Mouse (Mus musculus) hindbrain, postnatal 0 days (tissue): ENCODE data around the gene Gpr137c. TPM values are rescaled to one million over a fixed set of nuclear protein-coding genes. Genes with fewer than 3 reads are reported as not detected.

Experiments
- ATAC-seq: fragments of 200-750 bp; cut with Nextera tagmentation; 2 replicates; pipeline ENCODE4 v1.8.0; 2017; ENCODE audit warnings: mild to moderate bottlenecking, moderate TSS enrichment, moderate library complexity
- DNase-seq: peaks from one replicate; pipeline ENCODE4 v3.0.0-alpha.2; 2015; ENCODE audit warnings: low spot score
- H3K27ac ChIP-seq: fragments of 300-500 bp; sonication (generic); 2 replicates; pipeline ENCODE4 v1.5.1; 2014; ENCODE audit warnings: mild to moderate bottlenecking
- H3K27me3 ChIP-seq: fragments of 300-500 bp; sonication (generic); 2 replicates; pipeline ENCODE4 v1.6.1; 2014; ENCODE audit warnings: low read length, mixed read lengths; ENCODE audit not compliant: insufficient read depth
- H3K36me3 ChIP-seq: fragments of 300-500 bp; sonication (generic); 2 replicates; pipeline ENCODE4 v1.6.1; 2014; ENCODE audit warnings: low read length, mixed read lengths; ENCODE audit not compliant: insufficient read depth
- H3K4me1 ChIP-seq: fragments of 300-500 bp; sonication (generic); 2 replicates; pipeline ENCODE4 v1.6.1; 2014; ENCODE audit warnings: antibody characterized with exemption, low read length, mixed read lengths; ENCODE audit not compliant: insufficient read depth
- H3K4me2 ChIP-seq: fragments of 300-500 bp; sonication (generic); 2 replicates; pipeline ENCODE4 v1.6.1; 2014; ENCODE audit warnings: low read depth, mild to moderate bottlenecking, low read length, moderate library complexity, mixed read lengths
- H3K4me3 ChIP-seq: fragments of 300-500 bp; sonication (generic); 2 replicates; pipeline ENCODE4 v1.5.1; 2014; ENCODE audit warnings: low read length
- H3K9ac ChIP-seq: fragments of 300-500 bp; sonication (generic); replicated peaks from 2 replicates; pipeline ENCODE4 v1.6.1; 2014; ENCODE audit warnings: mild to moderate bottlenecking, low read length, moderate library complexity, mixed read lengths
- H3K9me3 ChIP-seq: fragments of 300-500 bp; sonication (generic); 2 replicates; pipeline ENCODE4 v1.6.1; 2016; ENCODE audit warnings: low read length, mixed read lengths
- CTCF ChIP-seq: IDR thresholded peaks from 2 replicates; pipeline ENCODE4 v1.5.1; 2016; ENCODE audit warnings: antibody characterized with exemption, control low read depth, low read depth
- WGBS: fragments of 180-500 bp; shearing (Covaris S2); extraction: QIAGEN DNeasy Blood & Tissue Kit; methylation state at CpG from one replicate; pipeline ENCODE4 v1.1.7; 2014; 5-methylcytosine and 5-hydroxymethylcytosine counted together
- polyA plus RNA-seq: library from polyadenylated mRNA; unstranded; fragments of >200 nt; fragmentation: Nextera tagmentation; extraction: Ambion mirVana; gene quantifications from 2 replicates; pipeline ENCODE4 v1.2.1, GENCODE M21; 2015
- total RNA-seq: library from RNA; depleted of rRNA; stranded (reverse); fragments of >200 nt; gene quantifications from 2 replicates; pipeline ENCODE4 v1.2.3, GENCODE M21; 2014

Gene Gpr137c
- total and polyA plus RNA-seq, 2 experiments from 2014 or later, result 15.7 to 61.4 TPM

DNA sequence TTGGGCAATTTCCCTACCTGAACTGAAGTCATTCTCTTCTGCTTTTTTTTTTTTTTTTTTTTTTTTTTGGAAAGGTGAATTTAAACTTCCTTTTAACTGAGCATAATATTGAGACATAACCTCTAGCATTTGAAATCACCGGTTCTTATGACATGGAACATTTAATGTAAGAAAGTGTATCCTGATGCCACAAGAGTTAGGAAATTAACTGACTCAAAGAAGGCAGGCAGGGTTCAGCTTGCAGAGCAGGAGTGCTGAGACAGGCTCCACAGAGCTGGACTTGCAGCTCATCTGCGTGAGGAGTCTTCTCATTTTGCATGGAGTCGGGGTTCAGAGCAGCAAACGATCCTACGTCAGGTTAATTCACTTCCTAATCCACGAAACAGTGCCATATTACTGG is 56.3 kb downstream of the Gpr137c start:
- Histone ChIP-seq H3K9me3 (no peaks in the 10 kb centered on the region), H3K4me2 (no peak overlapping the region), H3K27ac (no peak overlapping the region), H3K36me3 (peaks cover 14% of the 10 kb centered on the region; the same call in 1 of the 2 replicates), H3K27me3 (no peaks in the 10 kb centered on the region), H3K4me1 (no peaks in the 10 kb centered on the region), H3K9ac (no peak overlapping the region), H3K4me3 (no peak overlapping the region)
- TF ChIP-seq CTCF, result no peak
- WGBS, result 91% methylated on average over 6 of the region's 6 CpGs
- ATAC-seq (no peak), DNase-seq (no peak)

DNA sequence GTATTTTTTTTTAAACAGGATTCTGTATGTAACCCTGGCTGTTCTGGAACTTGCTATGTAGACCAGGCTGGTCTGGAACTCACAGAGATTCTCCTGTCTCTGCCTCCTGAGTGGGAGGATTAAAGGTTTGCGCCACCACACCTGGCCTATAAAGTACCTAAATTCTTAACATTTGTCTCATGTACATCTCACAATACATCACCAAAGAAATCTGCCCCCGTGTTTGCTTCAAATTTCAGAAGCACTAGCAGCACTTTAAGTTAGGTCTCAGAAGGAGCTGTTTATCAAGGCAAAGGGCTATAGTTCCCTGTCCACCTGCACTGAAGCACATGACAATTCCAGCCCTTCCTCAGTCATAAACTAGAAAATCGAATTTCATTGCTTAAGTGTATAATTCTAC is 62.5 kb downstream of the Gpr137c start:
- H3K4me1 ChIP-seq, result no peaks in the 10 kb centered on the region
- H3K9me3 ChIP-seq, result no peaks in the 10 kb centered on the region
- H3K4me3 ChIP-seq, result no peak overlapping the region
- no peak overlapping the region for H3K4me2 ChIP-seq
- TF ChIP-seq CTCF, result no peak
- no peaks in the 10 kb centered on the region for H3K27me3 ChIP-seq
- no peak overlapping the region for H3K27ac ChIP-seq
- no peak overlapping the region for H3K9ac ChIP-seq
- 91% methylated on average over 3 of the region's 3 CpGs for WGBS
- H3K36me3 ChIP-seq, result peaks cover 18% of the 10 kb centered on the region; the same call in 1 of the 2 replicates
- ATAC-seq (no peak), DNase-seq (no peak)

DNA sequence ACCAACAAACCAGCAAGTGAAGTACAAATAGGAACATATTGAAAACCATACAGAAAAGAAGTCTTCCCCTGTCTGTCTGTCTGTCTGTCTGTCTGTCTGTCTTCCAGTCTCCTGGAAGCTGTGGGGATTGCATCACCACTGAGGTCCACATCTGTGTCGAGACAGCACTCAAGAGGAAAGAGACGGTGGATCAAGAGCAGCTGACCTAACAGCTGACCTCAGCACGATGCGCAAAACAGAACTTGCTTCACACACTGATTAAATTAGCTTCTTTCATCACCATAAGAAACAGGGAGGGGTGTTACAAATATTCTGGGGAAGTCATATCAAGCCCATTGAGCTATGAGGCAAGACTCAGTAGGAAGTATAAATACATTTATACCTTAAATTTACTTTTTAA is 72.1 kb downstream of the Gpr137c start:
- TF ChIP-seq CTCF, result no peak
- Histone ChIP-seq H3K9me3 (no peaks in the 10 kb centered on the region), H3K4me1 (no peaks in the 10 kb centered on the region), H3K27ac (no peak overlapping the region), H3K4me2 (no peak overlapping the region), H3K27me3 (no peaks in the 10 kb centered on the region), H3K9ac (no peak overlapping the region), H3K36me3 (peaks cover 7% of the 10 kb centered on the region; the same call in 1 of the 2 replicates), H3K4me3 (no peak overlapping the region)
- ATAC-seq, result no peak
- WGBS, result 69% methylated on average over 4 of the region's 4 CpGs
- no peak for DNase-seq

DNA sequence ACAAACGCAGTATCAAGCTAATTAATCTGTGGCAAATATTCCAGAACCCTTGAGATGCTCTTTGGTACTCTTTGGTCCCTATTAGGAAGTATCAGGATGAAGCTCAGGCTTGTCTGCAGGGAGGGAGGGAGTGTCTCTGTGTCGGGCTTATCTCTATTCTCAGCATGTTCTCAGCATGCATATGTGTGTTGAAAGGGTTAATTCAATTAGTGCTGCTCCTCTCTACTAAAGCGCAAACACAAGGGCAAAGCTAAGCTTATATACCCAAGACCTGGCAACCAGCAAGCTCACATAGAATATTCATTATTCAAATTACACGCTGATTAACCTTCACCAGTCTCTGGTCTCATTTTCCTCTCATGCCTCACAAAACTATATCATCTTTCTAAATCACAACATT is 84.4 kb downstream of the Gpr137c start:
- Histone ChIP-seq H3K27ac (no peak overlapping the region), H3K36me3 (peaks cover 16% of the 10 kb centered on the region; the same call in 1 of the 2 replicates), H3K9me3 (no peaks in the 10 kb centered on the region), H3K4me1 (no peaks in the 10 kb centered on the region), H3K4me2 (no peak overlapping the region), H3K9ac (no peak overlapping the region), H3K4me3 (no peak overlapping the region), H3K27me3 (no peaks in the 10 kb centered on the region)
- 27% methylated on average over 4 of the region's 4 CpGs for WGBS
- ATAC-seq, result no peak
- TF ChIP-seq CTCF, result no peak
- DNase-seq, result peak; percentile 15

DNA sequence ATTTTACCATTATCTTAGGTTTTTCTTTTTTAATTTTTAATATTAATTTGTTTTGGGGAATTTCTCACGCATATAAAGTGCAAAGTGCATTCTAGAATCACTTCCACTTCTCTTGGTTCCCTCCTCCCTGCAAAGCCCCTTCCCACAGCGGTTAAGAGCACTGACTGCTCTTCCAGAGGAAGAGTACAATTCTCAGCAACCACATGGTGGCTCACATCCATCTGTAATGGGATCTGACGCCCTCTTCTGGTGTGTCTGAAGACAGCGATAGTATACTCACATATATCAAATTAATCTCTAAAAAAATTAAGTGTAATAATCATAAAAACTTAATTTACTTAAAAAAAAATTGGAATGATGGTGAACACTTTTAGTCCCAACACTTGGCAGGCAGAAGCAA is 84.9 kb downstream of the Gpr137c start:
- H3K9me3 ChIP-seq, result no peaks in the 10 kb centered on the region
- peaks cover 12% of the 10 kb centered on the region; the same call in 1 of the 2 replicates for H3K36me3 ChIP-seq
- ATAC-seq (no peak), DNase-seq (no peak)
- WGBS, result 51% methylated on average over 4 of the region's 4 CpGs
- peak; percentile 38 for TF ChIP-seq CTCF
- no peak overlapping the region for H3K4me3 ChIP-seq
- no peak overlapping the region for H3K9ac ChIP-seq
- no peak overlapping the region for H3K4me2 ChIP-seq
- H3K27ac ChIP-seq, result no peak overlapping the region
- H3K27me3 ChIP-seq, result no peaks in the 10 kb centered on the region
- no peaks in the 10 kb centered on the region for H3K4me1 ChIP-seq

DNA sequence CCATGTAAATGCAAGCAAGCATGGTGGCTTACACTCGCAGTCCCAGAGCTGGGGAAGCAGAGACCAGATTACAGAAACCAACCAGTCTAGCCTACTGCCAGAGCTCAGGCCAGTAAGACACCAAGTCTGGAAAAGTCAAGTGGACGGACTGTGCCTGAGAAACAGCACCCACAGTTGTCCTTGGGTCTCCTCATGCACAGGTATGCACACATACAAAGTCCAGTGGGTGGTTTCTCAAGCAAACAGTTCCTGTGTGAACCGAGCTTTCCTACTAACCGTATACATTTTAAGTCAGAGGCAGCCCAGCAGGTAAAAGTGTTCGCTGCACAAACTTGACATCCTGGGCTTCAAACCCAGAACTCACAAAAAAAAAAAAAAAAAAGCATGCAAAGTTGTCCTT is 86.3 kb downstream of the Gpr137c start:
- Histone ChIP-seq H3K9ac (no peak overlapping the region), H3K4me1 (no peaks in the 10 kb centered on the region), H3K4me3 (no peak overlapping the region), H3K4me2 (no peak overlapping the region), H3K27ac (no peak overlapping the region), H3K36me3 (peaks cover 6% of the 10 kb centered on the region; the same call in 1 of the 2 replicates), H3K27me3 (no peaks in the 10 kb centered on the region), H3K9me3 (no peaks in the 10 kb centered on the region)
- WGBS, result 94% methylated on average over 5 of the region's 5 CpGs
- no peak for TF ChIP-seq CTCF
- DNase-seq, result no peak
- ATAC-seq, result no peak

DNA sequence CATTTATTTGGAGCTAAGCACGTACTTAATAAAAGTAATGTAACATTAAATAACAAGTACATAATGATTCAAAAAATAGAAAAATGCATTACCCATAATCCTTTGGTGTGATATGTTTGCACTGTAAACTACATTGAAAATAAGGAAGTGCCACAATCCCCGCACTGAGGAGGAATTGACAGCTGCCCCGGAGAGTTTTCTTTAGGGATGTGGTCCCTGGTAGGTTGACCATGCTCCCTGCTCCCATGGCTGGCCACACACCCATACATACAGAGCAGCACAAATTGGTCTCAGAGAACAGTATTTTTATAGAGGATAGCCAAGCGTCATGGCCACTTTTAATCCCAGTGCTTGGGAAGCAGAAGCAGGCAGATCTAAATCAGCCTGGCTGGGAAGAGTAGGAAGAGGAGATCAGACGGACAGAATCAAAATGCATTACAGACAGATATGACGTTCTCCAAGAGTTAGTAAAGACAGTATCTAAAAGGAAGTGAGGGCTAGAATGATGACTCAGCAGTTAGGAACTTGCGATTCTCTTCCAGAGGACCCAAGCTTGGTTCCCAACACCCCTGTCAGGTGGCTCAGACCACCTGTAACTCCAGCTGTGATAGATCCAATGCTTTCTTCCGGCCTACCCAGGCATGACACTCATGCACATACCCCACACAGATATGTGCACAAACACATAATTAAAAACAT is 88.3 kb downstream of the Gpr137c start:
- DNase-seq, result no peak
- 94% methylated on average over 8 of the region's 8 CpGs for WGBS

More for the DNA sequence above, 88.3 kb downstream of the Gpr137c start:
- TF ChIP-seq CTCF, result no peak
- no peak overlapping the region for H3K4me2 ChIP-seq
- no peaks in the 10 kb centered on the region for H3K27me3 ChIP-seq
- no peak overlapping the region for H3K27ac ChIP-seq
- peaks cover 6% of the 10 kb centered on the region; the same call in 1 of the 2 replicates for H3K36me3 ChIP-seq
- ATAC-seq, result no peak
- no peak overlapping the region for H3K9ac ChIP-seq
- no peaks in the 10 kb centered on the region for H3K9me3 ChIP-seq
- H3K4me3 ChIP-seq, result no peak overlapping the region
- no peaks in the 10 kb centered on the region for H3K4me1 ChIP-seq
